Mouse (Mus musculus): ENCODE results near the gene Lig4.

Gene Lig4

DNA sequence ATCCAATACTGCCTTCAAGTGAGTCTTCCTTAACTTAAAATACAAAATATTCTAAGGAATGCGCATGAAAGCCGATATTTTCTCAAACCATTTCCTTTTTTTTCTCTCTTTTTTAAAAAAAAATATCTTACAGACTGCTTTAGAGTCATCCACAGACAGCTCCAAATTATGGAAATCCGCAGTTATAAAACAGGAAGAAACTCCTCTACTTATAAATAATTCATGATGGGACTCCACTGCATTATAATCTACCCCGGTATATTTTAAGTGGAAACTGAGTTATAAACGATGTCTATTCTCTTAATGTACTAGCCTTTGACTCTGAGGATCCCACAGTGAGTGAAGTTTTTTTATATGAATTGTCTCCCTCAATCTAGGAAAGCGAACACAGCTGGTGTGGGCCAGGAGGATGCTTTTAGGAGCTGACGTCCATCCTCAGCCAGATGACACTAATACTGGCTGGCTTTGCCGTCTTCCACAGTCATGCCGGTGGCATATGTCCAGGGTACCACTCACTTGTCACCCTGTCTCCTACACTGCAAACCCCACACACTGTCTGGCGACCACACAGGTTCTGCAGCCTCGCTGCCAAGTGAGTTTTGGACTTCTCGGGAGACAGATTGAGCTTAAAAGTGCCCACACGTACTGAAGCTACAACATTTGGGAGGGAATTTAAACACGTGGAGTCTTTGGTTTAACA, 47.6 kb downstream of the Lig4 start:
- DNase-seq, result no peak

Data from thymus, postnatal 14 days (tissue).